Mouse (Mus musculus) ES-E14 (cell line): ENCODE data around the gene Plch2.

Experiments
- CHD2 ChIP-seq: IDR thresholded peaks from 2 replicates; pipeline ENCODE4 v1.6.1; 2014; ENCODE audit warnings: mild to moderate bottlenecking, low read depth, low read length, inconsistent platforms
- HCFC1 ChIP-seq: IDR thresholded peaks from 2 replicates; pipeline ENCODE4 v1.6.1; 2012; ENCODE audit warnings: low read length, inconsistent platforms, borderline replicate concordance; ENCODE audit not compliant: insufficient read depth
- MAFK ChIP-seq: IDR thresholded peaks from 2 replicates; pipeline ENCODE4 v1.6.1; 2014; ENCODE audit warnings: mild to moderate bottlenecking, low read depth, low read length, inconsistent platforms; ENCODE audit not compliant: insufficient read depth
- ZC3H11A ChIP-seq: IDR thresholded peaks from 2 replicates; pipeline ENCODE4 v1.6.1; 2012; ENCODE audit warnings: low read depth, mild to moderate bottlenecking, inconsistent platforms, low read length, borderline replicate concordance
- ZNF384 ChIP-seq: IDR thresholded peaks from 2 replicates; pipeline ENCODE4 v1.6.1; 2012; ENCODE audit warnings: low read depth, low read length, inconsistent platforms

- TF ChIP-seq ZC3H11A (no peak), CHD2 (no peak), MAFK (no peak), ZNF384 (no peak), HCFC1 (no peak)
Observed at GRCm38 (mm10) chr4:155064474-155064873, 7.9 kb upstream of the Plch2 start.
